Mouse (Mus musculus) spleen, postnatal 4 days (tissue): Measurements from ENCODE around the gene Gm21987.

Source experiments
- DNase-seq, 2 experiments: peaks; one replicate each; pipeline ENCODE4 v3.0.0; 2022; ENCODE audit warnings: low spot score in 2 of 2

The Gm21987 gene

DNA sequence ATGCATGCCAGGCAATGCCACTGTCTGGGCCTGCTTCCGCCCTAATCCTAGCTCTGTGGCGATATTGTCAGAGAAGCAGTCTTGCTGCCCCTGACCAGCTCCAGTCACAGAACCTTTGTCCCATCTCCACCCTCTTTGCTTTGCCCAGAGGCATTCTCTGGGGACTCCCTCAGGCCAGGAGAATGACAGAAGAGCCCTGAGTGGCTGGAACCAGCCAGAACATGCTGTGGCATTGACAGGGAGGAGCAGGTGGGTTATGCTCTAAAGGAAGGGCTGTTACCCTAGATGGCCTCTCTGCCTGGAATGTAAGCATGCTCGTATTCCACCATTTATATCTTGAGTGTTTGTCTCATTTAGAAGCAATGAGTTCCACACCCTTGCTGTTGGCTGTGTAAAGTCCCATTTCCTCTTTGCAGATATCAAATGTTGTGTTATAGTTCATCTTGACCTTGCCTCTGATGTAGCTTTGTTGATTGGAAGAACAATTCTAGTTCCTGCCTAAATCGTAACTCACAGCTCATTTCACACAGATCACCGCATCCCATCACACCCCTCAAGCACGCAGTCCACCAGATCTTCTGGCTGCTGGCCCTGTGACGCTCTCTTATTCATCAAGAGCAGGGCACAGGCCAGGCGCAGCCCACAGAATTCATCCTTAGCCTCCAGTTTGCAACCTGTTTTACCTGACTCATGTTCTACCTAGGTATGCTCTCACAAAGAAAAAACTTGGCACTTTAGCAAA, 24.0 kb downstream of the Gm21987 start:
- peak in 1 of 2 experiments; percentile 61 for DNase-seq

DNA sequence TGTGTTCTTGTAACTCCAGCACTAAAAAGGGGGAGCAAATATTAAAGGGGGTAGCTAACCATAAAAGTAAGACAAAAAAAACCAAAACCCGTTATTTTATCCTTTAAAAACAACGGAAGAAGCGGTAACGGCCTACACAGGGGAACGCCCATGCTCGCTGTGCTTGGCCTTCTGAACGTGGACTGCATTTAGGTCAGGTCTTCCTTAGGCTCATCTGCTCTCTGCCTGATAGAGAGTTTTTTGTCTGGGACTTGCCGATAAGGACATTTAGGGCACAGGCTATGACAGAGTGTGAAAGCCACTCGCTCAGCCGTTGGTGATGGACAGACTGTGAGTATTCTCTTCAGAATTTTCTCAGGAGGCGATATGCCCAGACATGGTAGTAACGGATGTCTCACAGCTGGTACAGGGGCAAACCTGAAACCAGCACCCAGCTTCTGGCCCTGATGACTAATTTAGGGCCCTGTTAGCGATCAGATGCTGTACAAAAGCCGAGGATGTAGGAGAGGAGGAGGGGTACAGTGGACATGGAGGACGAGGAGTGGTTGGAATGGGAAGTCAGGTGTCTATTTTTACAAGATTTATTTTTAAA, 25.0 kb downstream of the Gm21987 start:
- peak in 1 of 2 experiments; percentile 72 for DNase-seq

DNA sequence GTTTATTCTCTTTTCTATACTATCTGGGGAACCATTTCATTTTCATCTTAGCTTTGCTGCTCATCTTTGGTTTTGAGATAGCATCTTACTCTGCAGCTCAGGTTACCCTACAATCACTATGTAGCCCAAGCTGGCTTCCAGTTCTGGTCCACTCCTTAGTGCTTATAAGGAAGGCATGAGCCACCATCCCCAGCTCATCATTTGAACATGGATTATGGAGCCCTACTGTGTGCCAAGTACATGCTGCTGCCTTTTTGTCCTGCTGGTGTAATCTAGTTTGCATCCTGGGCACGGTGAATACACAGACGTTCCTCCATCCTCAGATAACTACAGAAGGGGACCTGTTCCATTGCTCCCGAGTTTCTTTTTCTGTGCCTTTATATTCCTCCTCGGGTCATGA, 26.0 kb downstream of the Gm21987 start:
- DNase-seq: no peak

DNA sequence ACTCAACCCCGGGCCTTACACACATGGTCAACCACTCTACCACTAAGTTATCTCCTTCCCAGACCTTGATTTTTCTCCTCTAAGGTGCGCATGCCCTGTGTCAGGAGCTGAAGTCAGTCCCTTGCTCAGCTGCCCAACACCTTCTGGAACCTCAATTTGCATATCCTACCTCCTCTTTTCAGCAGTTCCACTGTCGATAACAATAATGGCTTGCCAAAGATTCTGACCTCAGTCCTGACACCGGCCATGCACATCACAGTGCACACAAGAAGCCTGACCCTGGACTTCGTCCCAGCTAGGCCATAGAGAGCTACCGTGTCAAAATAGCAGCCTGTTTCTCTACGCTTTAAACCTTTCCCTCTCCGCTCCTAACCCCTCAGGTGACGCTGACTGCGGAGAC, 26.6 kb downstream of the Gm21987 start:
- no peak for DNase-seq

DNA sequence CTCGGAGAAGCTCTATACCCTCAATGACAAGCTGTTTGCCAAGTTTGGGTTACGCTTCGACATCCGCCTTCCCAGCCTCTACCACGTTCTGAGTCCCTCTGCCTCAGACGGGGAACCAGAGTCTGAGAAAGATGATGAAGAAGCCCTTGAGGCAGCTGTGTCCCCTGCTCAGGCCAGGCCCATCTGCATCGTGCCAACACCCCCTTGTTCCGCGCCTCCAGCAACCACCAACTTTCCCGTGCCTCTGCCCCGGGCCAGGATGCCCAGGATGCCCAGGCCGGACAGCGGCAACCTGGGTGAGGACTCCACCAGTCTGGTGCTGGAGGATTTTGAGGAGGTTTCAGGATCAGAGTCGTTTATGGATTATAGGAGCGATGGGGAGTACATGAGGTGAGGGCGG, 27.1 kb downstream of the Gm21987 start:
- no peak for DNase-seq

DNA sequence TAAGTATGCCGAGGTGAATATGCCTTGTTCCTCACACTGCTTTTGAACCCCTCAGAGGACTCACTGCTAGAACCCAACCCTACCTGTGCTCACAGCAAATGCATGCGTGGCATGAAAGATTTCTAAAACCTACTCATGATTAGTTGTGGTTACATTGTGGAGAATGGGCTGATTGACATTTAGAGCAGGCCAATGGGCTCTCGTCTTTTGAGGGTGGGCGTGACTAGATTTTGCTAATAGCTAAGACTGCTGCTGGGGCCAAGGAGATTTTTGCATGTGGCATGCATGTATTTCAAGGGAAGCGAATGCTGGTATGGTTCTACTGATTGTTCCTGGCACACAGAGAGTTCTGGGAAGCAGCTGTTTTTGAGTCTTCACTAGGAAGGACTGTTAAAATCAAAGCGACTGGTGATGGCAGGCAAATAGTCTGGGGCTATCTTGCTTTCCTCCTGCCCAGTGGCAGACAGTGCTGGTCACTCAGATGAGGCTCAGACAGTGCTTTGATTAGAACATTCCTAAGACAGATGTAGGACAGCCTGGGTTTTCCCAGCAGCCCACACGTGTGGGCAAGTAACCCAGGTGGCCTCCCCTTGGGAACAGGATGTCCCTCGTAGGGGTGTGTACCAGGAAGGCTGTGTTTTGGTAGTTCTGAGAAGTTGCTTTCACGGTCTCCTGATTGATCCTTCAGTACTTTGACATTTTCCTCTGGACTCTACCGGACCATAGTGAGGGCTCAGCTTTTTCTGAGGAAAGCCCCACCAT, 27.7 kb downstream of the Gm21987 start:
- peak; percentile 77 to 82 for DNase-seq

DNA sequence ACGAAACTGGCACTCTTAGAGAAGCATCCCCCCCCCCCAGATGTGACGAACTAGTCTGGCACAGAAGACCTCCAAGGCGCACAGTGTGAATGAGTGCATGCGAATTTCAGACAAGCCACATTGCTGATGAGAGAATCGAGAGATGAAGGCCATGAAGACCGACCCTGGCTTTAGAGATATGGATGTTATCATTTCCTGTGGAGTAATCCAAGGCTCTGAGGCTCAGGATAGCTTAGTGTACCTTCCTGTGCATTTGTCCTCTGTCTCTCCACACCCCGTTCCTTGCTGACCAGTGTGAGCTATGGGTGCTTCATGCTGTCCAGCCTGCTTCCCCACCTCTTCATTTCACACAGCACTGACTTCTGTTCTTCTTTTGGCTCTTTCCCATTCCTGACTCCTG, 28.3 kb downstream of the Gm21987 start:
- DNase-seq: no peak

DNA sequence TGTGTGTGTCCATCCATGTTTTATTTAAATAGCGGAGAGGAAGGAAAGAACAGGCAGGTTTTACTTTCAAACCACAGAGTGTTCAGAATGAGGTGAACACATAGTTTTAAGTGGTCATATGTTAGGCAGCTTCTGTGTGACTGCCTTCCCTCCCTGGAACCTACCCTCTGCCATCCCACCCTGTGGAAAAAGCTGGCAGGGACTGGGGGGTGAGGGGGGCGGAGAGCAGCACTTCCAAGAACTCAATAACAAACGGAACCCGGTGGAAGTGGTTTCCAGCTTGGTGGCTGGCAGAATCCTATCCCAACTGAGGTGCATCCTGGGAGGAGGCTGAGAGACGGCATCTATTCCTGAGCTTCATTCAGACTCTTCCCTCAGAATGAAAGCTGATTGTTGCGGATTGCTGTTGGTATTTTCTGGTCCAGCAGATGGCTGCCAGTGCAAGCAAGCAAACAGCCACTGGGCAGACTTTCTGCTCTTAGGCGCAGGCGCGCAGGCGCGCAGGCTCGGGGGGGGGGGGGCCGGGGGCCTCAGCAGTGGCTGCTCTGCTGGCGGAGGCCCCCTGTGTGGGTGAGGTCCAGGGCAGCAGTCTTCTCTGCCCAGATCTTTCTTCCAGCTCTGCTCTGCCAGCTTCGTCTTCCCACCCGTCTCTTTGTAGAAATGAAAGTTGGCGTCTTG, 29.5 kb downstream of the Gm21987 start:
- DNase-seq: peak in 1 of 2 experiments; percentile 64

DNA sequence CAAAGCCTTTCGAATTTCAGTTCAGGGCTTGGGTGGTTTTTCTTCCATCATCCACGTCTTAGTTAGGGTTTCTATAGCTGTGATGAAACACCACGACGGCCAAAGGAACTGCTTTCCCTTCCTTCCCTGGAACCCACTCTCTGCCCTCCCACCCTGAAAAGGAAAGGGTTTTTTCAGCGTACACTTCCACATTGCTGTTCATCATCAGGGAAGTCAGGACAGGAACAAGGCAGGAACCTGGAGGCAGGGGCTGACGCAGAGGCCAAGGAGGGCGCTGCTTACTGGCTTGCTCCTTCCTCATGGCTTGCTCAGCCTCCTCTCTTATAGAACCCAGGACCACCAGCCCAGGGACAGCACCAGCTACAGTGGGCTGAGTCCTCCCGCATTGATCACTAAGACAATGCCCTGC, 30.0 kb downstream of the Gm21987 start:
- DNase-seq: no peak

DNA sequence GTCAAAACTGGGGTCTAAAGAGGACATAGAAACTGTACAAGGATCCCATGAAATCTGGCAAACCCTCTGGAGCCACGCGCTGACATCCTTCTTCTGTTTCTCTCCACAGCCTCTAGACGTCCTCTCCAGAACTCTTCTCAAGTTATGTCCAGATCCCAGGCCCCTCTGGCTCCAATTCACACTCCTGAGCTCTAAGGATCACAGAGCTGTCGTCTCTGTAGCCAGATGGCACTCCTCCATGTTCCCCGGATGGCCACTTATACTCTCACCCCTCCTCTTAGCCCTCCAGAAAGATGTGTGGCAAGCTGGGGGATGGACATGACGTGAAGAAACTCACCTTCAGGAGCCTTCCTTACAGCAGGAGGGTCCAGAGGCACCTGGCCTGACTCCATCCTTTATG, 30.7 kb downstream of the Gm21987 start:
- DNase-seq: no peak

DNA sequence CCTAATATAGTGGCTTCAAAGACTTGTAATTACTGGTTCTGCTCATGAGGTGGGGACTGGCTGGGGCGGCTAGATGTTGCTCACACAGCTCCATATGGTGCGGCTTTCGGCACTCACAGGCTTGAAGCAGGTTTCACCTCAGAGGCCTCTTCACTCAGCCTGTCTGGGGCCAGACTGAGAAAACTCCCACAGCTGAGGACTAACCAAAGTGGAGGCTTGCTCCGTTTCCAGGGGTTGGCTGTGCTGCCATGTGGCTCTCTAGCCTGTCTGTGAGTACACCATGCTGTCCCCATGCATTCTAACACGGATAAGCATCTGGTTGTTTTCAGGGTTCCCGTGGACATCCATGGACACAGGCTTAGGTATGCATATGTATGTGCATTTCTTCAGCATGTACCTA, 31.8 kb downstream of the Gm21987 start:
- no peak for DNase-seq

DNA sequence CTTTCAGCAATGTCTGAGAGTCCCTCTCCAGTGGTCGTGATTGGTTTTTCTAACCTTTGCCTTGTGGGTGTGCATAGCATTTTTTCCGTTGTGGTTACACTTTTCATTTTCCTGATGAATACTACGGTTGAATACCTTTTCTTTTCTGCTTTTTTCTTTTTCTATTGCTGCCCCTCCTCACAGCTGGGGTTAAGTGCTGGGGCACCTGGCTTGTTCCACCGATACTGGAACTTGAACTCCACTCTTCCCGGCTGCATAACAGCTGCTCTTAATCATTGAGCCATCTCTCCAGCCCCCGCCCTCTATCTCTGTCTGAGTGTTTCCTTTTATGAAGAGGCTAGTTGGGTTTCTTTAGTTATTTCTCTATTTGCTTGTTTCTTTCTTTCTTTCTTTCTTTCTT, 32.2 kb downstream of the Gm21987 start:
- DNase-seq: no peak

DNA sequence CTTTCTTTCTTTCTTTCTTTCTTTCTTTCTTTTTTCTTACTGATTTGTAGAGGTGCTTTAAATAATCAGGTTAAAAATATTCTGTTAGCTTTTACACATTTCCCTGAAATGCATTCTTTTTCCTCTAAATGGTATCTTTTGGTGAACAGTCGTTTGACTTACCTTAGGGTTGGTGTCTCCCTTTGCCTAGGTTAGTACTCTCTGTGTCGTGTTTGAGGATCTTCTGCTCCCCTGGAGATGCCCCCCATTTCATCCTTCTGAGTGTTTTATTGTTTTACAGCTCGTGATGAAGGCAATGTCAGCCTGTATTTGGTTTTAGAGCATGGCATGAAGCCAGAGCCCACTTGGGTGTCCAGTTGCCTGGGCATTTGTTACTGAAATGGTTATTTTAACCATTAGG, 32.7 kb downstream of the Gm21987 start:
- no peak for DNase-seq

DNA sequence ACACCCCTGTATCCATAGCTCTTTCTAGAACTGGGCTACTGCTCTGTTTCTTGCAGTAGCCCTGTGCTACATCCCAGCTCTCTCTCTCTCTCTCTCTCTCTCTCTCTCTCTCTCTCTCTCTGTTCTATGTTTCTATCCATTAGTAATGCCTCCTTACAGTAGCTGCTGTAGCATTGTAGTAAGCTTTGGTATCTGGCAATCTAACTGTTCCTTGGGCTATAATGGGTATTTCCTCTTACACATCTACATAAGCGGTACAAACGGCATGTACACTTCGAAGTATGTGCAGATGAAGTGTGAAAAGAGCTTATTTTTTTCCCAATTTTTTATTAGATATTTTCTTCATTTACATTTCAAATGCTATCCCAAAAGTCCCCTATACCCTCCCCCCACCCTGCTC, 33.1 kb downstream of the Gm21987 start:
- no peak for DNase-seq

DNA sequence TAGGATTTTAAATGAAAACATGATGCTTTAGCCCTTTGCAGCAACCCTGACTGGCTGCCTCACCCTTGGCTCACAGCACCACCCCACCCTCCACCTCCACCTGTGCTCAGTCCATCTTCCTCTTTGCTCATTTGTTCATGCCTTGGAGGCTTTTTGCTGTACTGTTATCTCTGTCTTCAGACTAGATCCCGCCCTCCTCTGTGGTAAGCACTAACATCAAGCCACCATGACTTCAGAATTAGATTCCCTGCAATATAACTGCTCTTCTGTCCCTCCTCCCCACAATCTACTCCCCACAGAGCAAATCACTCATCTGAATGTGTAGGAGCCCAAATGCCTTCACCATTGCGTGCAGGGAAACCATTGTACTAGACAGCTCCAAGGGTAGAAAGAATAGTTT, 36.8 kb downstream of the Gm21987 start:
- DNase-seq: peak in 1 of 2 experiments; percentile 10

DNA sequence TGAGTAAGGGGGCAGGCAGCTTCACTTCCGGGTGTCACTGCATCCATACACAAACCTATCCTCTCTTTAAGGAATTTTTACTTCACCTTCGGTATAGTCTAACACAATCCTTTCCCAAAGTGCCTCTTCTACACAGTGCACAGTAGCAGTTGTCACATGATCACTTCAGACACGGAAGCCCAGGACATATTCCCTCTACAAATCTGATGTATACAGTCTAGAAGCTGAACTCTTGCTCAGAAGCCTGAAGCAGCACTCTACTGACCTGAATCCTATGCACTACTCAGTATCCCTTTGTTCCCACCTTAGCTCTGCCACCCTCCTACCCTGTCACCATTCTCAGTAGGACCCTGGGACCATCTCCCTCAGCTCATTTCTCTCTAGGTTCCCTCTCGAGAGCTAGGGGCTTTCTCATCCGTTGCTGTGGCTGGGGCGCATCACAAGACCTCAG, 38.4 kb downstream of the Gm21987 start:
- DNase-seq: no peak

DNA sequence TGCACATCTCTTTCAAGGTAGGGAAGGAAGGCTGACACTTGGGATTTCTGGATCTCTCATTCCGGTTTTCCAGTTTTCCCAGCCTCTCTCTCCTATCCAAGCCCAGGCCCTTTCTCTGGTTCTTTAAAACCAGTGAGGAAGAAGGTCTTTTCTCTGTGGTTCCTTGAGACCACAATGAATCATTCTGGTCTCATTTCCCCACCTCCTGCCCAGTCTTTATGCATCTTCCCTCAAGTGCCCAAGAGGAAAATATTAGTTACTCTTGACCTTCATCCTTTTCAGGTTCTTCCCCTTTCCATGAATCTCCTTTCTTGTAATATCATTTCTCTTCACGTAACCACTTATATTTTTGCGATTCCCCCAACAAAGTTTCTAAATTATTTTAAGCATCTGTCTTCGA, 38.9 kb downstream of the Gm21987 start:
- peak in 1 of 2 experiments; percentile 9 for DNase-seq

DNA sequence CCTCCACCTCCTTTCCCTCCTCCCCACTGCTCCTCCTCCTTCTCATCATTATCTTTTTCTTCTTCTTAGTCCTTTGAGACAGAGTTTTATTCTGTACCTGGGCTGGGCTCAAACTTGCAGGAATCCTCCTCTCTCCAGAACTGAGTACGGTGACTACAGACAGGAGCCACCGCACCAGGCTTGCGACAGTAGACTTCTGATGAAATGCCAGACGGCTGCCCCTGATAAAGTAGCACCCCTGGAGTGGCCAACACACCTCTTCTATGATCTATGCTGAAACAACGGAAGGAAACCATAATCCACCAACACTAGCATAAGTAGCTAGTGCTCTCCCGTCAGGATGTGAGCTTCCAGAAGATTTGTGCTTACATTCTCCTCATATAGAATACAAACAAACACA, 40.5 kb downstream of the Gm21987 start:
- DNase-seq: peak in 1 of 2 experiments; percentile 11

DNA sequence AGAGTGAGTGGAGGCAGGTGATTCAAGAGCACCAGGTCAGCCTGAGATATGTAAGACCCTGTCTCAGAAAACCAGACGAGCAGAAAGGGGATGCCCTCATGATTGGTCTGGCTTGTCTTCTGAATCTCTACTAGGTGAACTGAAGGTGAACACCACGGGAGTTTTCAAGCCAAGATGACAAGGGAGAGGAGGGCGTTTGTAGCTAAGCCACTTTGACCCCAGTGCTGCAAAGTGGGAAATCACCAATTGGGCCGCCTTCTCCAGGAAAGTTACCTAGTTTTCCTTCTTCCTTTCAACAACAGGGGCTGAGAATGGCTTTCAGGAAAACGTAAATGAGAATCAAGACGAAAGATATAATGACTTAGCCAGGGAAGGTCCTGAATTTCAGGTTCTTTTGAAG, 41.9 kb downstream of the Gm21987 start:
- no peak for DNase-seq

DNA sequence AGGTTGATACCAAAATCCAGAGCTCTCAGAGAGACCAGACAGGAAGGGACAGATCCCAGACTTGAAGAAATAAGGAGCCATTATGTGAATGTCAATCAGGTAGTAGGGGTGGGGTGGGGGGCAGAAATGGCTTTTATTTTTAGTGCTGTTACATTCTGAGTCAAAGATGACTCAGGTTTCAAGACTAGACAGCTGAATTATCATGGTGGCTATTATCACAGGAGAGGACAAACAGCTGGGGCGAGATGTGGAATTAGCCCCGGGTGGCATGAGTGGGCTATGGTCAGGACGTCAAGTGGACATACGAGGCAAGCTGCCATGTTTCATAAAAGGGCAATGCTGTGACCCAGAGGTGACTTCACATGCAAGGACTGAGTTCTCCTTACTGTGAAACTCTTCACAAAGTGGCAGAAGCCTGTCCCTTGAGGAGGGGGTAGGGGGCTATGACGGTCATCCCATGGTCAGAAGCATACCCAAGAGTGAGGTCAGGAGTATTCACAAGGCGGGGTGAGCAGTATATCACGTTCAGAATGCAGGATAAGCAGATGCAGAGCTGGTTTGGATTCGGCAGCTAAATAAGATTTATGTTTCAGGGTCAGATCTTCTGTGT, 42.5 kb downstream of the Gm21987 start:
- DNase-seq: no peak

DNA sequence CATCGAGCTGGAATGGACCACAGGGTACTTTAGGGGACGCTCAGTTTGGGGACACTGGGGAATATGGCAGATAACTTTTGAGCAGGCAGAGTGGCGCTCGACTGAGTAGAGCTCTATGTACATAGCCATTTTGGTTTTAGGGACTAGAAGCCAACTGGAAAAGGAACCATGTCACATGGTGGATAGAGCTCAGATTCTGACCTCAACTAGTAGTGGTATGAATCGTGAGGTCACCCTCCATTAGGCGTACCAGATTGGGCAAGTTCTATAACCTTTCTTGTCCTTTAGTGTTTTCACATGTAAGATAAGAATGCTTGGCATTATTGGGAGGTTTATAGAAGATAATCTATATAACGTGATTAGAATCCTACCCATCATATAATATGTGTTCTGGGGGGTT, 43.5 kb downstream of the Gm21987 start:
- DNase-seq: no peak
